Mouse (Mus musculus): ENCODE measurements at regions not wholly inside any gene's neighbourhood (a gene's known extent, or its start where the extent isn't known, plus 50 kb on each side); places are given as distances from the start of the nearest gene placed in this dataset.

GRCm38 (mm10) chr7:68579666-68580065 is 169.4 kb downstream of the Arrdc4 start:
- DNase-seq (ENCODE audit: low read depth, low spot score) = peak; percentile 83

GRCm38 (mm10) chr7:68579216-68579615 is 169.8 kb downstream of the Arrdc4 start:
- DNase-seq (ENCODE audit: low read depth, low spot score) = no peak

DNA sequence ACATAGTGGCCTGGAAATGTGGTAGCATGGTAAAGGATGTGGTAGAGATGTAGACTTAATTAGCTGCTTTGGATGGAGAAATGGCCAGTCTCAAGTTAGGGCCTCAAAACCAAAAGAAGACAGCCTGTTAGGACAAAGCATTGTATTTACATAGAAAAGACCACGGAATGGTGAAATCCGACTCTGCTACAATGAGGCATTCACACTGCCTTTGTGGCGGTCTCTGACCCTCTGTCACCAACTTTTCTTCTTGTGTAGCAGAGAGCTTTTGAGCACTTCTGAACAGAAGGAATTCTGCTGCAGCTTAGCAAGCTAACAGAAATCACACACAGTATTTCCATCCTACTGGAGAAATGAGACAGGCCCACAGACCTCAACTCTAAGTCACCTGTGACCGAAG is 177.7 kb downstream of the Arrdc4 start:
- no peak for DNase-seq (ENCODE audit: low read depth, low spot score)

GRCm38 (mm10) chr7:68568127-68568510 is 180.9 kb downstream of the Arrdc4 start:
- DNase-seq (ENCODE audit: low read depth, low spot score) = no peak

- DNase-seq (ENCODE audit: low read depth, low spot score) = no peak
Measured at GRCm38 (mm10) chr7:68567452-68568126, 181.5 kb downstream of the Arrdc4 start.

DNA sequence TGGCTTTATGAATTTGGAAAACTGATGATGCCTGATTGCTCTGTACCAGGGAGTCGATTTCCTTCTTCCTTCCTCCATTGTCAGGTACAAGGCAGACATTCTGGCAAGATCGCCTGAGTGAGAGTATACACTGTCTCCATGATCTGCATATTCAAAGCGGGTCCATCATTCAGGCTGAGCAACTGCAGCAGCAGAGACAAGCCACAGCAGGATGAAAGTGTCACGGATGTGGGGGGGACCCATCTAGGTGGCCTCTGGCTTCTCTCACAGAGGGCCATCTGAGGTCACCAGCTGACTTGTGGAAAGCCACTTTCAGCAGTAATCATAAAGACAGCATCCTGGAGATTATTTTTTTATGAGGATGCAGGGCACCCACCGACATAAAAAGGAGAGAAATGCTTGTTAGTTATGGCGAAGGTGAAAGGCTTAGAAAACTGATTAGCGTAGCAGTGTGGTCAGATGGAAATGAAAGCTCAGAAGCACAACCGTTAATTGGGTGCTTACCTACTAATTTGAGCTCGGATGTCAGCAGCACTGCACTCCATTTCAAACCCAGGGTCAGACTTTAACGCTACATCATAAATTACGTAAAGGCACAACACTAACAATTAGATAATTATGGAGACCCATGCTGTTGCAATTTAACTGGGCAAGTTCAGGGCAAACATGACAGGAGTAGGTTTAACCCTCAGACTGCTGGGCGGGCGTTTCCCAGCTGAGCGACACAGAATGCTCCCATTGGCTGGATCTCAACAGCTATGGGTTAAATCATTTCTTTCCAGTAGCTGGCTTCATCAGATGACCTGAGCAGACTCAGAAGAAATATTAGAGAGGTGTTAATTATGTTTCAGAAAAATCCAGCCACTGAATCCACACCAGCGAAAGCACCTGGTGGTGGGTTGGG is 189.3 kb downstream of the Arrdc4 start:
- no peak for DNase-seq (ENCODE audit: low read depth, low spot score)

- DNase-seq (ENCODE audit: low read depth, low spot score) = no peak
Measured at GRCm38 (mm10) chr7:68550330-68550729, 198.7 kb downstream of the Arrdc4 start.

GRCm38 (mm10) chr7:68548176-68548575 is 200.9 kb downstream of the Arrdc4 start:
- peak; percentile 2 for DNase-seq (ENCODE audit: low read depth, low spot score)

DNA sequence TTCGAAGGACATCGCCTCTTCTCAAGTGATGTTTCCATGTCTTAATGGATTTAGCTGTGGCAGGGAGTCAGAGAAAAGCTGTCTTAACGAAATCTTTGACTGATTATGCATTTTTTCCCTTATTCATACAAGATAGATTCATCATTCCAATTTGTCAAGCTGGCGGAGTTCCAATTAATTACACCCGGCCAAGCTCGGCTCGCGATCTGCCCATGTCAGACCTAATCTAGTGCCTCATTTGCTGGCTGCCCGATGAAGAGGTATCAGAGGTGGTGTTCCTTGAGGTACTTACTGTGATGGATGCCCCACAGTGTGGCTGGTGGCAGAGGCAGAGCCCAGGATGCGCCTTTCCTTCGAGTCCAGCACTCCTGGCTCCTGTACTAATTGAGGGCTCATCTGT is 204.9 kb downstream of the Arrdc4 start:
- DNase-seq (ENCODE audit: low read depth, low spot score) = no peak

DNA sequence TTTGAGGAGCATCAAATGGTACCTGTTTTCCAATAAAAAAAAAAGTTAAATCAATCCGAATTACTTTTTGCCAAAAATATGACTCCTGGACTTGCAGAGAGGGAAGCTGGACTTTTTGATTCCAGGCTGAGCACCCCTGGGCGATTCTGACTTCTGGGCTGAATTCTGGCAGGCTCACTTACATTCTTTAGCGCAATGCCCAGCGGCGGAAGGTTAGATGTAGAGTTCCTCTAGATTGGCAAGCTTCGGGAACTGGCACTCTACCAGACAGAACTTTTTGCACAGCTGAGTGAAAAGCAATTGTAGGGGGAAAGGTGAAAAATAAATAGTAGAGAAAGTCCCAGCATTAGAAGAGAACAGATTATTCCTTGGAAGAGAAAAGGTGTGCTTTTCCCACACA is 235.5 kb downstream of the Fam169b start:
- DNase-seq (ENCODE audit: low read depth, low spot score) = no peak

- DNase-seq (ENCODE audit: low read depth, low spot score) = no peak
Measured at GRCm38 (mm10) chr7:68491143-68491810, 217.6 kb downstream of the Fam169b start.

DNA sequence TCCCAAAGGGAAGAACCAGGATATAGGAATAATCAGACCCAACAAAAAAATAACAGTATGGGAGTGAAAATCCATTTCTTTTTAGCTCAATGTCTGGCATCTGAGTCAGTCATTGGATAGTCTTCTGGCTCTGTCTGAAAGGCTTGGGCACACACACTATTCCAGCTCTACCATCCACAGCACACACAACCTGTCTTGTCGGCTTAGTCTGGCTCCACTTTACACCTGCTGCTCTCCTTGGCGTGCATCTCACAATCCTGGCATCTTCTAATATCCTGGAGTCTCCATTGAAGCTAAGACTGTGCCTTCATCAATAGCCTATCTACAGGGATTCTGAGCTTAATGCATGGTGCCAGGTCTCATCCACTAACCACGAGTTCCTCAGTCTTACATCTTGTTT is 213.0 kb downstream of the Fam169b start:
- DNase-seq (ENCODE audit: low read depth, low spot score) = no peak

DNA sequence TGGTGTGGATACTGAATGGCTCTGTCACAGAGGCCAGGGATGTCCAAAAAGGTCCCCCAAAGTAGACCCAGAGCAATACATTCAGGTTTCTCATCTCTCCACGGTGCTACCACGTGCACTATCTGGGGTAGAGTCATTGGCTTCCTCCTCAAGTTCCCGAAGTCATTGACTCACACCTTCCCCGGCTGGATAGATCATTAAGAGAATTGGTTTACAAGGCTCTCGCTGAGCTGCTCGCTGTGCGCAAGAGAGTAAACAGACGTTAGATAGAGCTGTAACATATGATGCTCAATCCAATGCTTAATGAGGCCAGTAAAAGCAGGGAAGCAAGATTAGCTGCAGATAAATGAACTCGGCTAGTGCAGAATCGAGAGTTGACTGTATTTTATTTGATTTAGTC is 208.9 kb downstream of the Fam169b start:
- no peak for DNase-seq (ENCODE audit: low read depth, low spot score)

GRCm38 (mm10) chr7:68480770-68481169 is 207.1 kb downstream of the Fam169b start:
- peak; percentile 68 for DNase-seq (ENCODE audit: low read depth, low spot score)

GRCm38 (mm10) chr7:68480336-68480735 is 206.7 kb downstream of the Fam169b start:
- DNase-seq (ENCODE audit: low read depth, low spot score) = no peak

DNA sequence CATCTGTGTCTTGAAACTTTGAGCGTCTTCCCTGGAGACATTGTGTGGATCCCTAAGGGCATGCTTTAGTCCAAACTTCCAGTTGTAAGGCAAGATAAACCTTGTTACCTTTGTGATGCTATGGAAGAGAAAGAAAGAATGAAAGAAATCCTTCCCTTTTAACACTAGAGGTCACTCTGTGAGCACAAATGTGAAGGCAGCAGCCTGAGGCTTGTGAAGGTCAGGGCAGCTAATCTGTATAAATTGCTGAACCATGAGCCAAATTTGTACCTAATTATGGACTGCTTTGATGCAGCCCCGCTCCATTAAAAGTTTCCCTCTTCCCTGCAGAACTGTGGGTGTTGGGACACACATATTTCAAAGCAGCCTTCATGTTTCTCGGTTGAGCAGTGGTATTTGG is 204.4 kb downstream of the Fam169b start:
- no peak for DNase-seq (ENCODE audit: low read depth, low spot score)

DNA sequence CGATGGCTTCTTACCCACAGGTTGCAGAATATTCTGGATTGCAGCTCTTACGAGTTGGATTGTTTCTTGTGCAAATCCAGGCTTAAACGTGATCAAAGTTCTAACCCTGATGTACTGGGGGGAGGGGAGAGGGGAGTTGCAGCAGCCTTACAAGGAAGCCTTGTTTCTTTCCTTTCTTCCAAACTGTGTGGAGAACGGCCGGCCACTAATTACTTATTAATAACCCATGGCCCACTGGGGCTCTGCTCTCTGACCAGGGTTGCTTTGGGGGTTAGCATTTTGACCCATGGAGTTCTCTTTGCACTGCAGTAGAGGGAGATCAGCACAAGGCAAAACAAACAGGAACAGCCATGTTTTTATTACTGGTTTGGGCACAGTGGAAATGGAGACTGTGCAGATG is 199.2 kb downstream of the Fam169b start:
- DNase-seq (ENCODE audit: low read depth, low spot score) = no peak

DNA sequence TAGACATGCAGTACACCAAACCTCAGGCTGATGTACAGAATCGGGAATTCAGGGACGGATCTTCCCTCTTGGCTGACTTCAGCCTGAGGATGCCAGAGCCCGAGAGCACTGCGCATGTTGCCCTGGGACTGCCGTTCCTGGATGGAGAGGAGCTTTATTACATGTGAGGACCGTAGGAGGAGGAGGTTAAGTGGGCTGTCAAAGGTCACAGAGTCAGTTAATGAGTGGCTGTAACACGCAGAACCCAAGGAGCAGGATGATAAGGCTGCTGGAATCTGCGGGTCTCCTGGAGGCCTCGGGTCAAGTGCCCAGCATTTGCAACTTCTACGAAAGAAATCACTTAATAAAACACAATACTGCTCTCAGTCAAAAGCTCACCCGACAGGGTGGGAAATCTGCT is 197.3 kb downstream of the Fam169b start:
- DNase-seq (ENCODE audit: low read depth, low spot score) = no peak

DNA sequence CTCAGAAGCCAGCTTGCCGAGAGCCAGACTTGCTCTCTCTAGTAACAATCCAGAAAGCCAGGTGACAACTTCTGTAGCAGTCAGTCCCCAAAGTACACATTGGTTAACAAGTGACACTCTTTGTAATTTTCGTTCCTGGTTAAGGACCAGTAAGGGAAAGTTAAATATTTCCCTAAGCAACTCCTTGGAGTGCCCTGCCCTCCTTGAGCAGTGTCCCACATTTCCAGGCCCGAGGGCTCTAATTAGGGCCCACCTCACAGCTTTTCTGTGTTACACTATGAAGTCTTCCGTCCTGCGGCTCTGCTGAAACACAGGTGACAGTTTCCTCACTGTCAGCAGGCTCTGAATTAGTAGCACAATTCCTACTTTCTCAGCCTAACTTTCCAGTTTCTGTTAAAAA is 194.9 kb downstream of the Fam169b start:
- no peak for DNase-seq (ENCODE audit: low read depth, low spot score)

DNA sequence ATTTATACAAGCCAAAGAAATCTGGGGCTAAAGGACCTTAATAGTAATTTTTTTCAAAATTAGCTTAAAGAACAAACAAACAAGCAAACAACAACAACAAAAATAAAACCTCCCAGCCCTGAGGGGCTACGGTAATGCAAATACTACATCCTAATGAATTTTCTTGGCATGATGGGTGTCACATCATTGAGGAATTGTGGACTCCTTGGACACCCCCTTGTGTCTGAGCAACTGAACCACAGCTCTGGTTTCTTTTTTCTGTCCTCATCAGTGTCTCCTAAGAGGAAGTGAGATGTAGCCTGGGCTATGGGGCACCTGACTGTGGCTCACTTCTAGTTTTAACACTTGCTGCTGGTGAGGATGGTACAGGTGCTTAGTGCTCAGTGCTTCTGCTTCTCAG is 184.2 kb downstream of the Fam169b start:
- DNase-seq (ENCODE audit: low read depth, low spot score) = no peak

- no peak for DNase-seq (ENCODE audit: low read depth, low spot score)
Measured at GRCm38 (mm10) chr7:68455451-68455850, 181.8 kb downstream of the Fam169b start.

- no peak for DNase-seq (ENCODE audit: low read depth, low spot score)
Measured at GRCm38 (mm10) chr7:68453028-68453692, 179.5 kb downstream of the Fam169b start.
